Comparison of ENCODE assay signal across 13 mouse cellular contexts in the genomic region with DNA sequence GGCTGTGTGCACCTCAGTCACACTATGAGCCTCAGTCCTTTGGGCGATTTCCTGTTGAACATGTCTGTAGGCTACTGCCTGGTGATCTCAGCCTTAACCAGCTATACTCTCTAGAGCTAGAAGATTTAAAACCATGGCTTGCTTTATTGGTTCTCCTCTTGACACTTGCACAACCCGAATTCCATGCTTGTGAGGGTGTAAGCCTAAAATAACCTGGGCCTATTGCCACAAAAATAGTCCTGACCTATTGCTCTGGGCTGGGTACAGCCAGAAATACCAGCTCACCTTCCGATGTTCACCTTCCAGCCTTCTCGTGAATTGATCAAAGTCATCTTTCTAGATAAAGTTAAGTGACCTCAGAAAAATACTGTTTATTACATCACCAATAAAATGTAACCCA. TPM values are rescaled to one million over a fixed set of nuclear protein-coding genes. Genes with fewer than 3 reads are reported as not detected.
DNase-seq lines count a peak whose midpoint lies in the region; TF ChIP-seq lines count a peak whose summit lies in the region.
"Had no signal": no experiment of that assay in that cellular context is flagged by ENCODE, and none has a peak within 500 bp of the region (broad histone marks: within the 10 kb centered on the region; RNA-seq: fewer than 3 reads in every experiment).

No protein-coding gene starts in this region.

- intact Hi-C loops in gastrocnemius, adult 2 months (cut with DNase I), result loop anchor here (2.0 kb wide), 1 partner anchor 23 kb away; no protein-coding TSS in a partner anchor
- intact Hi-C loops in heart, postnatal 10 days (cut with DNase I), result no loop called here

- TF ChIP-seq CTCF in gastrocnemius, adult 2 months (IDR thresholded peaks at IDR 0.05), result no peak

- no peak overlapping the region for H3K4me3 ChIP-seq in gastrocnemius, adult 2 months
- H3K4me3 ChIP-seq: hindbrain, embryonic 10.5 days; liver, embryonic 13.5 days had no signal

- H3K27ac ChIP-seq in gastrocnemius, adult 2 months, result peak overlapping the region; percentile 86
- H3K27ac ChIP-seq: hindbrain, embryonic 10.5 days; liver, embryonic 13.5 days had no signal

- DNase-seq in gastrocnemius, adult 2 months, result peak; percentile 31
- DNase-seq in gastrocnemius, postnatal 4 days (ENCODE audit: low spot score in 2 of 2), result no peak
- peak; percentile 45 for DNase-seq in NIH3T3 (ENCODE audit: low read depth)
- peak; percentile 40 to 50 for DNase-seq in heart, adult 9 months (ENCODE audit: low spot score in 2 of 2)
- peak; percentile 70 to 75 for DNase-seq in heart, postnatal 10 days
- no peak for DNase-seq in frontal cortex, postnatal 36 days (ENCODE audit: low spot score in 2 of 2)
- no peak for DNase-seq in thymus, postnatal 0 days (ENCODE audit: low spot score)
- no peak for DNase-seq in layer of hippocampus, adult 9-11 months
- DNase-seq: cerebellum, postnatal 36 days; kidney, postnatal 10 days; liver, embryonic 13.5 days; midbrain, embryonic 14.5 days had no signal

RNA-seq across cellular contexts. Expression of gene Ick, which starts 30.5 kb away (rescaled TPM):
- 1 to 10 TPM; 5.0 to 6.4 TPM for total RNA-seq in gastrocnemius, adult 2 months (2021)
- 10 to 100 TPM; 26.0 to 31.0 TPM for total RNA-seq in gastrocnemius, postnatal 4 days (2021)
- 10 to 100 TPM; 21.5 to 23.0 TPM for total RNA-seq in heart, postnatal 10 days (2021)
- polyA plus RNA-seq in thymus, postnatal 0 days (2015; fragmentation: Nextera tagmentation; extraction: Ambion mirVana), result 14.7 and 14.9 TPM in 2 replicates

RNA-seq across cellular contexts. Expression of gene Fbxo9, which starts 30.6 kb away (rescaled TPM):
- total RNA-seq in gastrocnemius, adult 2 months (2021), result 10 to 100 TPM; 43.3 to 49.0 TPM
- total RNA-seq in gastrocnemius, postnatal 4 days (2021), result 10 to 100 TPM; 48.1 to 49.1 TPM
- 10 to 100 TPM; 88.6 to 90.3 TPM for total RNA-seq in heart, postnatal 10 days (2021)
- polyA plus RNA-seq in thymus, postnatal 0 days (2015; fragmentation: Nextera tagmentation; extraction: Ambion mirVana), result 53.8 and 60.6 TPM in 2 replicates

RNA-seq across cellular contexts. Expression of gene Gsta4, which starts 43.1 kb away (rescaled TPM):
- total RNA-seq in gastrocnemius, adult 2 months (2021), result 10 to 100 TPM; 10.3 to 22.8 TPM
- 1 to 10 TPM; 7.1 to 8.6 TPM for total RNA-seq in gastrocnemius, postnatal 4 days (2021)
- total RNA-seq in heart, postnatal 10 days (2021), result 10 to 100 TPM; 57.3 to 60.8 TPM
- polyA plus RNA-seq in thymus, postnatal 0 days (2015; fragmentation: Nextera tagmentation; extraction: Ambion mirVana), result 49.5 and 53.9 TPM in 2 replicates

Comparison
In these comparisons a context has a peak if more than half of its experiments do, and no peak if none do; other contexts are left out.
1. DNase-seq: peak in gastrocnemius, adult 2 months (single experiment), NIH3T3 (single experiment), heart, adult 9 months (2 of 2) and heart, postnatal 10 days (2 of 2); none in gastrocnemius, postnatal 4 days (0 of 2), frontal cortex, postnatal 36 days (0 of 2), thymus, postnatal 0 days (single experiment) and layer of hippocampus, adult 9-11 months (single experiment).